Mouse (Mus musculus) granulocyte monocyte progenitor cell, adult 5-6 weeks (primary cell): ENCODE measurements around the gene Gimap4. TPM values are rescaled to one million over a fixed set of nuclear protein-coding genes. Genes with fewer than 3 reads are reported as not detected.

Experiments
- ATAC-seq: replicated peaks from 2 replicates; pipeline ENCODE4 v1.8.0; 2016; ENCODE audit warnings: mild to moderate bottlenecking, moderate TSS enrichment, inconsistent platforms; ENCODE audit not compliant: poor library complexity, severe bottlenecking
- total RNA-seq, 2 experiments: library from RNA; stranded (forward) in 1 of 2; stranded (reverse) in 1 of 2; fragments of 200-712, 200-1000 nt in 1 of 2; fragments of >200 nt in 1 of 2; fragmentation: Nextera tagmentation in 1 of 2; gene quantifications; 2 replicates each; pipeline ENCODE4 v1.2.3; 2014 to 2017

Gimap4 gene
- total RNA-seq, 2 experiments from 2014 or later, result 1.3 TPM; not detected in 1

GRCm38 (mm10) chr6:48698066-48698856, 13.9 kb downstream of the Gimap4 start:
- ATAC-seq, result no peak

GRCm38 (mm10) chr6:48698888-48699287, 14.5 kb downstream of the Gimap4 start:
- peak; percentile 82 for ATAC-seq

- peak; percentile 76 for ATAC-seq
These were observed 16.1 kb downstream of the Gimap4 start for GRCm38 (mm10) chr6:48700251-48701075.

- no peak for ATAC-seq
These were observed 17.8 kb downstream of the Gimap4 start for GRCm38 (mm10) chr6:48702146-48702545.

GRCm38 (mm10) chr6:48702601-48703000, 18.3 kb downstream of the Gimap4 start:
- no peak for ATAC-seq

- ATAC-seq, result no peak
These were observed 19.8 kb downstream of the Gimap4 start for GRCm38 (mm10) chr6:48704146-48704545.

GRCm38 (mm10) chr6:48706130-48706529, 21.8 kb downstream of the Gimap4 start:
- ATAC-seq, result no peak

- peak; percentile 58 for ATAC-seq
These were observed 34.1 kb downstream of the Gimap4 start, which contains the start of the genes Gm28053 and Gimap7 for GRCm38 (mm10) chr6:48718455-48718854. Gene Gm28053, plus strand, starts transcription at chr6:48718607. Gene Gimap7, plus strand, starts transcription at chr6:48718621.

- ATAC-seq, result no peak
These were observed 36.0 kb downstream of the Gimap4 start for GRCm38 (mm10) chr6:48720326-48720725.

- ATAC-seq, result no peak
These were observed 39.1 kb downstream of the Gimap4 start for GRCm38 (mm10) chr6:48723468-48723867.

GRCm38 (mm10) chr6:48725476-48725875, 41.1 kb downstream of the Gimap4 start:
- ATAC-seq, result no peak

- peak; percentile 40; the same call in 1 of the 2 replicates for ATAC-seq
These were observed 43.4 kb downstream of the Gimap4 start for GRCm38 (mm10) chr6:48727761-48728160.

- no peak for ATAC-seq
These were observed 48.5 kb downstream of the Gimap4 start for GRCm38 (mm10) chr6:48732864-48733304.

- no peak for ATAC-seq
These were observed 49.3 kb downstream of the Gimap4 start for GRCm38 (mm10) chr6:48733660-48734059.

GRCm38 (mm10) chr6:48737053-48737452, 52.7 kb downstream of the Gimap4 start:
- peak; percentile 69 for ATAC-seq

GRCm38 (mm10) chr6:48737688-48738087, 53.3 kb downstream of the Gimap4 start:
- no peak for ATAC-seq

- ATAC-seq, result peak; percentile 53
These were observed 54.8 kb downstream of the Gimap4 start, which contains the start of gene Gimap1 for GRCm38 (mm10) chr6:48738961-48739779. Gene Gimap1, plus strand, starts transcription at chr6:48739054.

GRCm38 (mm10) chr6:48739780-48740055, 55.4 kb downstream of the Gimap4 start:
- ATAC-seq, result no peak

- ATAC-seq, result no peak
These were observed 56.3 kb downstream of the Gimap4 start for GRCm38 (mm10) chr6:48740501-48741169.

GRCm38 (mm10) chr6:48741273-48741672, 56.9 kb downstream of the Gimap4 start:
- peak; percentile 26 for ATAC-seq
